Mouse (Mus musculus): Measurements from ENCODE around the gene Wars2.

The Wars2 gene

DNA sequence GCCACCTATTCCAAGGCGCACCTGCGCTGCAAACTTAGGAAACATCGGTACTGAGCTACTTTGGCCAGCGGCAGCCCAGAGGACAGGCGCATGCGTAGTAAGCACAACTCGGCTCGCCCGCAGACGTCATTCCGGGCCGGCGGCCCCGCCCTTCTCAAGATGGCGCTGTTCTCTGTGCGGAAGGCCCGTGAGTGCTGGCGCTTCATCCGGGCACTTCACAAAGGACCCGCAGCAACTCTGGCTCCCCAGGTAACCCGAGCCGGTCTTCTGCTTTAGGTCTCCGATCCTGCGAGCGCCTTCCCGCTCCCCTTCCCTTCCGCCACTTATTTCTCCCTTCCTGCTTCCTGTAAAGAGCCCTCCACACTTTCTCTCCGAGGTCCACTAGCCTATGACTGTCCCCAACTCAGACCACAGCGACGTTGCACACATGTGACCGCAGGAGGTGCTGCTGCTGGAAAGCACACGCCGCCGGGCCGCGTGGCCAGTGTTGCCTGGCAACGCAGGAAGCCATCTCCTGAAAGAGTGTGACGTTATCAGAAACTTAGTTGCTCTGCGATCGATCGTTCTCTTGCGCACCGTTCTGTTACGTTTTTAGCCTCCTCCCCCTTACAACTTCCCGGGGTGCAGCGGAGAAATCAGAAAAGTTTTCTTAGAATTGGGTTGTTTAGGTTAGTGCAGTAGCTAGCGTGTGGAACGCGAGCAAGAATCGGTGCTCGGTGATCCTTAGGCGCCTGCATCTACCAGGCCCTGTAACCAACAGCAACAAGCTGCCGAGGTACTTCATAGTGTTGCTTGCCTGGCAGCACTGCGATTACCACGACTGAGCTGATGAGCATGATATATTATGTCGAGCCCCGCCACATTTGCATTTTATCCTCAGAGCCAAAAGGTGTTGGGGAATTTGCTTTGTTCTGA is at the start of gene Wars2:
Gene Wars2, plus strand, starts transcription at position 129 of the 915 bp plus-strand sequence.
- peak; percentile 97 for DNase-seq

GRCm38 (mm10) chr3:99096816-99097215 is 44.1 kb upstream of the Wars2 start:
- DNase-seq = no peak

DNA sequence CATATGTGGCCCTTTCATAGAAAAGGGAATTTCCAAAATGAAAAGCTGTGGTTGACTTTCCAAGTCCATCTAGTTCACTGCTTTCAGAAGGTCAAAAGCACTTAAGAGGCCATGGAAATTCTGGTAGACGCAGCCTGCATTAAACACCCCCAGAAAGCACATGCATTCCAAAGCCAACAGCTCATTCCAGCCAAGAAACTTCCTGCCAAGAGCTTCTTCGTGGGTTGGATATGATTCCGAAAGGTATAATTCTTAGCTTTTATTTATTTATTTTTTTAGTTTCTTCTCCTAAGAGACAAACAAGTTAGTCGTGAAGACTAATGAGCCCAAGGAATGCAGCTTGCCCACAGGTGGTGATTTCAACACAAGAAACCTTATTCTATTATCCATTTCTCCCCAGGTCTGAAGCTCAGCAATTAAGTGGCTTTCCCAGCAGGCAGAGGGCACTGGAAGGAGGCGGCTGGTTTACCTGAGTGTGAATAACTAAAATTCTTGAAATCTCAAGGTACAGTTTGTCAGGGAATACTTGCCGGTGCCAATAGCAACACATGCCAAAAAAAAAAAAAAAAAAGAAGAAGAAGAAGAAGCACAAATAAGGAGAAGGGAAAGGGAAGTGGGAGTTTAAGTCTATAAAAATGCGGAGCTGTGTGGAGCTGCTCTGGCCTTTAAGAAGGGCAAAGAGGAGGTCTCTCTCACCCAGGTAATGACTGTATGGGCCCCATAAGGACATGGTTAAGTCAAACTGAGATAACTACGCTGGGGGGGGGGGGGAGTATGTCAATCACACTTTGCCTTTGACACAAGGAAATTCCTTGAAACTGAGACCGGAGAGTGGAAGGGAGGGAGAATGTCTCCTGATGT is 30.3 kb upstream of the Wars2 start:
- DNase-seq = peak; percentile 2

DNA sequence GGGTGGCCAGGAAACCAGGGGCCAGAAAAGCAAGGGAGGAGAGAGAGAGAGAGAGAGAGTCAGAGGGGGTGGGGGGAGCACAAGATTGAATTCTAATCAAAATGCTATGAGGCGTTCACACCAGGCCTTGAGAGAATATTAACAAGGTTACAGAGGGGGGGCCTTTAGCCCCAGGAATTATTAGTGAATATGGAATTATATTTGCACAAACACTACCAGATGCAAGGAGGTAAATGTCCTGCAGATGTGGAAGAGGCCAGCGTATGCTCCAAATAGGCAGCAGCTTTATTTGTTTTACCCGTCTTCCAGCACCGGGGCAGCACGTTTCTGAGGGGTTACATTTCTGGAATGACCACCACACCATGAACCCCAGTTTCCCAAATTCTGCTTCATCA is 29.7 kb upstream of the Wars2 start:
- no peak for DNase-seq

DNA sequence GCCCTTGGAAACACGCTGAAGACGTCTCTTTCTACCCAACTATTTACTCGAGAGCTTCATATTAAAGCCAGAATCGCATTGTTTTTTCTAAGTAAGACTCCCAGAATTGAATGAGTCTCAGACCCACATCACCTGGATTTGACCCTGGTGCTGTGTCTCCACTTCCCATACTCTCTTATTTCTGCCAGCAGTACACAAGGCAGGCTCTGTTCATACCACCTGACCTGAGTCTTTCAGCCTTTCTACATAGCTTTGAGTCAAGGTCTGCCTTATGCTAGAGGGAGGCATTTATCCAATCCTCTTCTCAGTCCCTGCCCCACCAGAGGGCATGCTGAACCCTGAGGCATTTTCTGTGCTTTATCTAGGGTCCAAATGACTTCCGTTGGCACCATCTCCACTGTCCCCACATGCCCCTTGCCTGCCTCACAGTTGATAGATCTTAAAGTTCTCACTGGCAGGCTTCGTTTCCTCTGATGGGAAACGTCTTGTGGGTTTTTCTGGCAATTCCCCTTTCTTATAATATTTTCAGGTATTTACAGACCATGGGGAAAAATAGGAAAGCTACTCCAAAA is 27.5 kb upstream of the Wars2 start:
- no peak for DNase-seq

- DNase-seq = no peak
These were observed 19.9 kb upstream of the Wars2 start for GRCm38 (mm10) chr3:99120942-99121341.

DNA sequence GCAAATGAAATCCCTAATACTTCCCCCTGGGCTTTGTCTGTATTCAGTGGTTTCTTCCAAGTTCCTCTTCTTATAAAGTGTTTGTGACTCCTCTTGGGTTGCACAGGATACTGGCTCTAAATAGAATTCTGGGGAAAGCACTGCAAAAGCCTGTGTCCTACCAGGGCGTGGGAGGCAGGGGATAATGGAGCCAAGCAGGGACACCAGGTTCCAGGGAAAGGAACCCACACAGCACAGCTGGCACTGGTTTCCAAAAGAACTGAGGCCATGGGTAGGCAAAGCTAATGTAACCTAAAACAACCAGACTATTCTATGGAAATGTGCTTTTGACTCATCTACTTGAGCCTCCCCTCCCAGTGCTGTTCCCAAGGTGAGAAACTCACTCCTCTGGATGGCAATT is 10.3 kb upstream of the Wars2 start:
- no peak for DNase-seq

GRCm38 (mm10) chr3:99131973-99132372 is 8.9 kb upstream of the Wars2 start:
- no peak for DNase-seq

- no peak for DNase-seq
These were observed 7.0 kb upstream of the Wars2 start for GRCm38 (mm10) chr3:99133913-99134312.

- DNase-seq = no peak
These were observed 7.0 kb downstream of the Wars2 start for GRCm38 (mm10) chr3:99147886-99148285.

DNA sequence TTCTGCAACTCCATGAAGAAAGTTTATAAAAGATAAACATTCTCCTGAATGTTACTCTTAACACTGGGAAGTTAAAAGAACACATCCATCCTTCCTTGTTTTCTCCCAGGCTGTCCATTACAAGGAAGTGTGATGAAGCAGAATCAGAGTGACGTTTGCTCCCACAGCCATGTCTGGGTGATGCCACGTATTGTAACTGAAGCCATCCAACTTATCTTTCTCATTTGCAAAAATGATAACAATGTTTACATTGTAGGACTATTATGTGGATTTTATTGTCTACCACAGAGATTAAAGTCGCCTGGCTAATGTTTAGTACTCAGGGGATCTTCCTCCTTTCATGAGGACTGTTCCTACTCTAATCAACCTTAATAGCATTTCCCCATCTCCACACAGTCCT is 8.2 kb downstream of the Wars2 start:
- DNase-seq = no peak

DNA sequence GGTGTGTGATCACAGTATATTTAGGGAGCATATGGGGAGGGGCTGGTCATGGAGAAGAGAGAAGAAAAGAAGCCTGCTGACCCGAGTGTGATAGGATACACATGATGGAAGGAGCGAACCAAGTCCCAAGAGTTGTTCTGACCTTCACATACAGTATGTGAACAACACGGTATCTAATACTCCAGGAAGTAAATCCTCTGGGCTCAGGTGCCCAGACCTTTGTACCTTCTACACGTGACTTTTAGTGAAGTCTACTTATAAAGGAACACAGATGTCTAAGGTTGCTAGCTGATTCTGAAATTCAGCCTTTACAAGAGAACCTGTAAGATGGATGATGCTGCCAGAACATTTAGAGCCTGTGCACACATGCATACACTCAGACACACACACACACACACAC is 15.4 kb downstream of the Wars2 start:
- DNase-seq = no peak

- no peak for DNase-seq
These were observed 16.1 kb downstream of the Wars2 start for GRCm38 (mm10) chr3:99156987-99157386.

DNA sequence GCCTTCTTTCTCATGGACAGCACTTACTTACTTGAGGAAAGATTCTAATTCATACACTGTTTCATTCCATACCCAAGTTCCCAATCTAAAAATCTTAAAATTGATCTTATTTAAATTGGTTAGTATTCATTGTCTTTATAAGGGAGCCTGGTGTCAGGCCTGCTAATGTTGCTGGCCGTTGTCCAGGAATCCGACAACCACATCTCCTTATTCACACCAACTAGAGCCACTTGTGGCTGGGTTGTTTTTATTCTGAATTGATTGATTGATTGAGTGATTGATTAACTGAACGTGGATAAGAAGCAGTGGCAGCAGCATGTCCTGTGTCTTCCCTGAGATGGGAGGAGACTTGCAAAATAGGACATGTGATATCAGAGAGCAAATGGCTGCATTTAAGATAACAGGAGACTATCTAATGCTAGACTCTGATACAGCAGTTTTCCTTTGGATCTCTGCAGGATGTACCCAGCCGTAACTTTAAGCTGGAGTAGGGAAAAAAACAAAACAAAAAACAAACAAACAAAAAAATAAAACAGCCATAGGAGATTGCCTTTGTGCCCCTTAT is 16.7 kb downstream of the Wars2 start:
- no peak for DNase-seq

DNA sequence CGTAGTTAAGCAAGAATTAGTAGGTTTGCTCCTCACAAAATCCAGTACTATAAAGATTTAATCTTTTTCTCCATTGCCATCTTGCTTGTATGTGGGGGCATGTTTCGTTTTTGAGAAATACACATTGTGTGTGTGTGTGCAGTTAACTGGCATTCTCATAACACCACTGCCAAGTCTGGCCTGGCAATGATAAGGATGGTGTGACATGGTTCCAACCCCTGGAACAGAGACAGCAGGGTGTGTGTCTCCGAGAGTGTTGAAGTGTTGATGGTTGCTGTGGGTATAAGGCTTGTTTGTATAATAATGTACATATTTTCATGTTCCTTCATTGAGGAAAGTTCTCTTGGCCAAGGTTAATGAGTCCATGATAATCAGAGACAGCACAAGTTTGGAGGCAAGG is 19.1 kb downstream of the Wars2 start:
- DNase-seq = no peak

DNA sequence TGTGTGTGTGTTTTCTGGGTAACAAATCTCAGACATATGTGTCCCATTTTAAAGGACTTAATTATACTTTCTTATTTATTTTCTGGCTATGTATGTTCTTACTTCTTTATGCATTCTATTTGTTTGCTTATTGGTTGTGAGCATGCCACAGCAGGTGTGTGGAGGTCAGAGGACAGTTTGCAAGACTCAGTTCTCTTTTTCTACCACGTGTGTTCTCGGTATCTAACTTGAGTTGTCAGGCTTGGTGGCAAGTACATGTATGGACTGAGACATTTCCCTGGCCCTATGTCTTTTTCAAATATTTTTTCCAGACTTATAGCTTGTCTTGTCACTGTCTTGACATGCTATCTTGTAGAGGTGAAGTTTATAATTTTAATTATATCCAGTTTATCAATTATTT is 21.3 kb downstream of the Wars2 start:
- DNase-seq = no peak

DNA sequence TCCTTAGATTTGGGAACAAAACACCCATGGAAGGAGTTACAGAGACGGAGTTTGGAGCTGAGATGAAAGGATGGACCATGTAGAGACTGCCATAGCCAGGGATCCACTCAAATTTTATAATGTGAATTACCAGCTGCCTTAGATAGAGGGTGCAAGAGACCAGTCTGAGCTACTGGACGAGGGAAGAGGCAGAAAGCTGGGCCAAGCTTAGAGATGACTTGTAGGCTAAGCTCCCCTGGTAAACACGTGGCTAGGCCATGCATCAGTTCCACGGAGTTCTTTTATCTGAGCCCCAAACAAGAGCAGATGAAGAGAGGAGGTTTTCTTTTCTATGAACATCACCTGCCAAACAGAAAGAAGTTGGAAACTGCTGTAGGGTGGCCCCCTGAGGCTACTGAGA is 26.9 kb downstream of the Wars2 start:
- DNase-seq = no peak

GRCm38 (mm10) chr3:99173178-99173577 is 32.3 kb downstream of the Wars2 start:
- DNase-seq = no peak

GRCm38 (mm10) chr3:99174658-99175304 is 33.9 kb downstream of the Wars2 start:
- DNase-seq = no peak

GRCm38 (mm10) chr3:99183355-99184016 is 42.6 kb downstream of the Wars2 start:
- DNase-seq = peak; percentile 2

- DNase-seq = no peak
These were observed 43.5 kb downstream of the Wars2 start for GRCm38 (mm10) chr3:99184373-99184772.

GRCm38 (mm10) chr3:99188097-99188496 is 47.2 kb downstream of the Wars2 start:
- no peak for DNase-seq

Measured in lung, postnatal 36 days (tissue).